Comparison of ENCODE assay signal across 8 mouse cellular contexts in genomic region chr5:114942766-114943130, GRCm38 (mm10). TPM values are rescaled to one million over a fixed set of nuclear protein-coding genes. Genes with fewer than 3 reads are reported as not detected.
DNase-seq lines count a peak whose midpoint lies in the region; ATAC-seq and TF ChIP-seq lines count a peak whose summit lies in the region.

No protein-coding gene starts in this region.

- DNase-seq in lung, adult 18-20 months, result no peak
- no peak for DNase-seq in forebrain, embryonic 10.5 days (ENCODE audit: extremely low spot score, low spot score)
- no peak for DNase-seq in limb, embryonic 11.5 days (ENCODE audit: low spot score)
- DNase-seq in cerebellum, adult 11-12 months, result no peak
- DNase-seq in cerebellum, adult 9-10 months, result no peak
- no peak for DNase-seq in kidney, postnatal 14 days

- H3K36me3 ChIP-seq in lung, embryonic 16.5 days (ENCODE audit: control insufficient read depth, insufficient read depth, low read length), result peaks cover 10% of the 10 kb centered on the region
- peaks cover 31% of the 10 kb centered on the region for H3K36me3 ChIP-seq in forebrain, embryonic 10.5 days (replicated peaks)
- peaks cover 4% of the 10 kb centered on the region; the same call in 1 of the 2 replicates for H3K36me3 ChIP-seq in limb, embryonic 11.5 days (ENCODE audit: control insufficient read depth, insufficient read depth, low read length)

- H3K27me3 ChIP-seq in lung, embryonic 16.5 days (ENCODE audit: control insufficient read depth, insufficient read depth, low read depth, low read length), result no peaks in the 10 kb centered on the region
- H3K27me3 ChIP-seq in forebrain, embryonic 10.5 days (ENCODE audit: poor library complexity, severe bottlenecking), result no peaks in the 10 kb centered on the region
- no peaks in the 10 kb centered on the region for H3K27me3 ChIP-seq in limb, embryonic 11.5 days (ENCODE audit: control insufficient read depth, insufficient read depth, low read length)

- no peak for TF ChIP-seq CTCF in olfactory bulb, adult 2 months (IDR thresholded peaks at IDR 0.05; ENCODE audit: insufficient read depth, low read depth, low read length)

- peak overlapping the region; percentile 75 for H3K4me2 ChIP-seq in lung, embryonic 16.5 days (ENCODE audit: low read depth, low read length)
- peak overlapping the region; percentile 79 for H3K4me2 ChIP-seq in limb, embryonic 11.5 days (ENCODE audit: low read depth, severe bottlenecking)

- H3K9ac ChIP-seq in lung, embryonic 16.5 days (ENCODE audit: low read length), result peak overlapping the region; percentile 97
- peak overlapping the region; percentile 93 for H3K9ac ChIP-seq in limb, embryonic 11.5 days (ENCODE audit: low read length)

- TF ChIP-seq POLR2A in olfactory bulb, adult 2 months (IDR thresholded peaks at IDR 0.05; ENCODE audit: insufficient read depth, low read depth, low read length), result no peak

- no peaks in the 10 kb centered on the region for H3K9me3 ChIP-seq in lung, embryonic 16.5 days (ENCODE audit: control insufficient read depth, low read length)
- H3K9me3 ChIP-seq in forebrain, embryonic 10.5 days, result peaks cover 8% of the 10 kb centered on the region; the same call in 1 of the 2 replicates
- H3K9me3 ChIP-seq in limb, embryonic 11.5 days (ENCODE audit: control insufficient read depth, low read length), result 0 out of 2 replicates have a peak, but pooled peaks cover 2% of the 10 kb centered on the region

- H3K4me3 ChIP-seq in lung, embryonic 16.5 days (ENCODE audit: low read length), result peak overlapping the region; percentile 92
- H3K4me3 ChIP-seq in forebrain, embryonic 10.5 days, result peak overlapping the region; percentile 94
- peak overlapping the region; percentile 94 for H3K4me3 ChIP-seq in limb, embryonic 11.5 days (ENCODE audit: low read depth, low read length)
- H3K4me3 ChIP-seq in olfactory bulb, adult 2 months (ENCODE audit: insufficient read depth, low read depth, low read length), result peak overlapping the region; percentile 61

- H3K27ac ChIP-seq in lung, embryonic 16.5 days (ENCODE audit: low read length), result no peak overlapping the region
- peak overlapping the region; percentile 93 for H3K27ac ChIP-seq in forebrain, embryonic 10.5 days
- H3K27ac ChIP-seq in limb, embryonic 11.5 days (replicated peaks; ENCODE audit: low read depth, low read length), result no peak overlapping the region
- H3K27ac ChIP-seq in olfactory bulb, adult 2 months (ENCODE audit: insufficient read depth, low read depth, low read length), result no peak overlapping the region

- WGBS in lung, embryonic 16.5 days, result 29% methylated on average over 4 of the region's 4 CpGs
- 50% methylated on average over 4 of the region's 4 CpGs for WGBS in forebrain, embryonic 10.5 days
- whole genome bisulfite sequencing in limb, embryonic 11.5 days, result 44% methylated on average over 4 of the region's 4 CpGs
- WGBS in olfactory bulb, adult 2 months, result 18% methylated on average over 4 of the region's 4 CpGs

- ATAC-seq in lung, embryonic 16.5 days (ENCODE audit: low read depth), result no peak; the same call in 1 of the 2 replicates
- ATAC-seq in limb, embryonic 11.5 days (ENCODE audit: insufficient number of reproducible peaks, low FRiP score, low TSS enrichment, low read depth), result no peak

- H3K4me1 ChIP-seq in lung, embryonic 16.5 days (replicated peaks; ENCODE audit: control insufficient read depth, insufficient read depth, low read length), result peaks cover 5% of the 10 kb centered on the region; the same call in 1 of the 2 replicates
- H3K4me1 ChIP-seq in forebrain, embryonic 10.5 days, result peaks cover 15% of the 10 kb centered on the region
- 0 out of 2 replicates have a peak, but pooled peaks cover 3% of the 10 kb centered on the region for H3K4me1 ChIP-seq in limb, embryonic 11.5 days (ENCODE audit: control insufficient read depth, insufficient read depth, low read length)
- peaks cover 7% of the 10 kb centered on the region for H3K4me1 ChIP-seq in olfactory bulb, adult 2 months (ENCODE audit: control insufficient read depth, insufficient read depth, low read length)

RNA-seq across cellular contexts. Expression of gene 2210016L21Rik, which starts 0.8 kb away (rescaled TPM):
- 48.0 and 49.2 TPM in 2 replicates for polyA plus RNA-seq in lung, embryonic 16.5 days (2015; fragmentation: Nextera tagmentation; extraction: Ambion mirVana)
- polyA plus RNA-seq in forebrain, embryonic 10.5 days (2016; fragmentation: Nextera tagmentation; extraction: Ambion mirVana), result 41.5 and 43.3 TPM in 2 replicates
- 55.2 and 56.8 TPM in 2 replicates for polyA plus RNA-seq in limb, embryonic 11.5 days (2014; fragmentation: Nextera tagmentation; extraction: Ambion mirVana)
- not detected in 2 replicates for polyA plus RNA-seq in olfactory bulb, adult 2 months (2012; ENCODE audit: insufficient read depth, insufficient read length, low replicate concordance, missing spikeins)

RNA-seq across cellular contexts. Expression of gene Oasl1, which starts 19.7 kb away (rescaled TPM):
- polyA plus RNA-seq in lung, embryonic 16.5 days (2015; fragmentation: Nextera tagmentation; extraction: Ambion mirVana), result 0.50 and 0.85 TPM in 2 replicates
- polyA plus RNA-seq in forebrain, embryonic 10.5 days (2016; fragmentation: Nextera tagmentation; extraction: Ambion mirVana), result not detected in 2 replicates
- 0.54 and 0.59 TPM in 2 replicates for polyA plus RNA-seq in limb, embryonic 11.5 days (2014; fragmentation: Nextera tagmentation; extraction: Ambion mirVana)
- not detected in 2 replicates for polyA plus RNA-seq in olfactory bulb, adult 2 months (2012; ENCODE audit: insufficient read depth, insufficient read length, low replicate concordance, missing spikeins)

RNA-seq across cellular contexts. Expression of gene Hnf1a, which starts 28.1 kb away (rescaled TPM):
- polyA plus RNA-seq in lung, embryonic 16.5 days (2015; fragmentation: Nextera tagmentation; extraction: Ambion mirVana), result 0.08 and 0.16 TPM in 2 replicates
- polyA plus RNA-seq in forebrain, embryonic 10.5 days (2016; fragmentation: Nextera tagmentation; extraction: Ambion mirVana), result not detected in 2 replicates
- polyA plus RNA-seq in limb, embryonic 11.5 days (2014; fragmentation: Nextera tagmentation; extraction: Ambion mirVana), result not detected in 2 replicates
- not detected in 2 replicates for polyA plus RNA-seq in olfactory bulb, adult 2 months (2012; ENCODE audit: insufficient read depth, insufficient read length, low replicate concordance, missing spikeins)

RNA-seq across cellular contexts. Expression of gene Oasl2, which starts 46.0 kb away (rescaled TPM):
- polyA plus RNA-seq in lung, embryonic 16.5 days (2015; fragmentation: Nextera tagmentation; extraction: Ambion mirVana), result 8.3 and 9.3 TPM in 2 replicates
- polyA plus RNA-seq in forebrain, embryonic 10.5 days (2016; fragmentation: Nextera tagmentation; extraction: Ambion mirVana), result 0.34 and 0.45 TPM in 2 replicates
- 1.6 and 1.8 TPM in 2 replicates for polyA plus RNA-seq in limb, embryonic 11.5 days (2014; fragmentation: Nextera tagmentation; extraction: Ambion mirVana)
- polyA plus RNA-seq in olfactory bulb, adult 2 months (2012; ENCODE audit: insufficient read depth, insufficient read length, low replicate concordance, missing spikeins), result not detected in 2 replicates
